Comparison of ENCODE assay signal across 8 mouse cellular contexts in genomic region chr14:25734736-25735716, GRCm38 (mm10). TPM values are rescaled to one million over a fixed set of nuclear protein-coding genes. Genes with fewer than 3 reads are reported as not detected.
DNase-seq lines count a peak whose midpoint lies in the region; ATAC-seq and TF ChIP-seq lines count a peak whose summit lies in the region.

No protein-coding gene starts in this region.

- H3K9ac ChIP-seq in hindbrain, embryonic 13.5 days, result peak overlapping the region; percentile 31; the same call in 1 of the 2 replicates

- H3K27me3 ChIP-seq in Patski, result no peaks in the 10 kb centered on the region
- H3K27me3 ChIP-seq in hindbrain, embryonic 13.5 days, result no peaks in the 10 kb centered on the region
- H3K27me3 ChIP-seq in midbrain, embryonic 10.5 days (ENCODE audit: low read depth, poor library complexity, severe bottlenecking), result no peaks in the 10 kb centered on the region

- H3K4me3 ChIP-seq in gastrocnemius, adult 2 months, result 0 out of 2 replicates have a peak overlapping the region, but pooled peaks have one; percentile 7
- no peak overlapping the region for H3K4me3 ChIP-seq in hindbrain, embryonic 13.5 days
- H3K4me3 ChIP-seq in midbrain, embryonic 10.5 days, result no peak overlapping the region

- POLR2A ChIA-PET in Patski (lab: Charles Lee), result interaction anchor here (1.2 kb wide), 1 partner anchor 10 kb away, joined by 5 read pairs; no protein-coding TSS in a partner anchor

- peak overlapping the region; percentile 89 for H3K27ac ChIP-seq in gastrocnemius, adult 2 months
- peak overlapping the region; percentile 78 for H3K27ac ChIP-seq in hindbrain, embryonic 13.5 days
- H3K27ac ChIP-seq in midbrain, embryonic 10.5 days (replicated peaks), result peak overlapping the region; percentile 64

- CTCF ChIA-PET in Patski (lab: Charles Lee), result interaction anchor here (0.9 to 1.2 kb wide), 2 partner anchors 8 to 9 kb away, joined by 3 read pairs; no protein-coding TSS in a partner anchor

- 21% methylated on average over 17 of the region's 17 CpGs for WGBS in hindbrain, embryonic 13.5 days
- 52% methylated on average over 17 of the region's 17 CpGs for WGBS in midbrain, embryonic 10.5 days

- no peak overlapping the region for H3K4me2 ChIP-seq in hindbrain, embryonic 13.5 days

- in situ Hi-C loops in Patski (cut with MboI; ENCODE audit: low pct_unique_long_range_greater_than_20kb), result no loop called here

- no peaks in the 10 kb centered on the region for H3K9me3 ChIP-seq in hindbrain, embryonic 13.5 days
- H3K9me3 ChIP-seq in midbrain, embryonic 10.5 days (replicated peaks), result no peaks in the 10 kb centered on the region

- intact Hi-C loops in gastrocnemius, adult 2 months (cut with DNase I), result no loop called here

- peaks cover 47% of the 10 kb centered on the region for H3K4me1 ChIP-seq in hindbrain, embryonic 13.5 days (replicated peaks)
- peaks cover 17% of the 10 kb centered on the region for H3K4me1 ChIP-seq in midbrain, embryonic 10.5 days

- peak; percentile 57 for DNase-seq in kidney, postnatal 10 days
- DNase-seq in kidney, adult 18-20 months, result no peak
- DNase-seq in Patski (ENCODE audit: low read depth, low spot score), result no peak
- peak; percentile 83 for DNase-seq in gastrocnemius, adult 2 months
- no peak for DNase-seq in midbrain, embryonic 10.5 days (ENCODE audit: low spot score)
- no peak for DNase-seq in adrenal gland, postnatal 10 days

- peak; percentile 40 for ATAC-seq in Patski
- peak; percentile 90 for ATAC-seq in hindbrain, embryonic 13.5 days (ENCODE audit: low FRiP score)
- ATAC-seq in CD4-positive, CD25-positive, alpha-beta regulatory T cell, adult 4 months, result no peak

- no peak for TF ChIP-seq CTCF in Patski (IDR thresholded peaks at IDR 0.05)
- TF ChIP-seq CTCF in gastrocnemius, adult 2 months (IDR thresholded peaks at IDR 0.05), result no peak

- H3K36me3 ChIP-seq in hindbrain, embryonic 13.5 days, result no peaks in the 10 kb centered on the region
- no peaks in the 10 kb centered on the region for H3K36me3 ChIP-seq in midbrain, embryonic 10.5 days

RNA-seq across cellular contexts. Expression of gene Zcchc24, which starts 33.8 kb away (rescaled TPM):
- 29.0 TPM for polyA plus RNA-seq in Patski (2021)
- total RNA-seq in gastrocnemius, adult 2 months (2021), result 10 to 100 TPM; 40.6 to 59.3 TPM
- 11.9 and 12.2 TPM in 2 replicates for polyA plus RNA-seq in hindbrain, embryonic 13.5 days (2015; fragmentation: Nextera tagmentation; extraction: Ambion mirVana)
- 6.4 and 9.9 TPM in 2 replicates for polyA plus RNA-seq in midbrain, embryonic 10.5 days (2016; fragmentation: Nextera tagmentation; extraction: Ambion mirVana)
- total RNA-seq in adrenal gland, postnatal 10 days (2021), result 10 to 100 TPM; 40.5 to 42.0 TPM
- polyA plus RNA-seq in CD4-positive, CD25-positive, alpha-beta regulatory T cell, adult 4 months (2017; shearing (Covaris generic)), result 1 to 10 TPM in 1 of 2 experiments, under 1 TPM in 1; 0.84 to 1.3 TPM

RNA-seq across cellular contexts. Expression of gene Ppif, which starts 41.1 kb away (rescaled TPM):
- 45.5 TPM for polyA plus RNA-seq in Patski (2021)
- 10 to 100 TPM; 26.0 to 43.4 TPM for total RNA-seq in gastrocnemius, adult 2 months (2021)
- polyA plus RNA-seq in hindbrain, embryonic 13.5 days (2015; fragmentation: Nextera tagmentation; extraction: Ambion mirVana), result 28.0 and 32.0 TPM in 2 replicates
- polyA plus RNA-seq in midbrain, embryonic 10.5 days (2016; fragmentation: Nextera tagmentation; extraction: Ambion mirVana), result 54.7 and 56.1 TPM in 2 replicates
- total RNA-seq in adrenal gland, postnatal 10 days (2021), result 10 to 100 TPM; 47.9 to 66.6 TPM
- 10 to 100 TPM; 22.0 to 27.0 TPM for polyA plus RNA-seq in CD4-positive, CD25-positive, alpha-beta regulatory T cell, adult 4 months (2017; shearing (Covaris generic))

Comparison
In these comparisons a context has a peak if more than half of its experiments do, and no peak if none do; other contexts are left out.
1. DNase-seq: peak in kidney, postnatal 10 days (single experiment) and gastrocnemius, adult 2 months (single experiment); none in kidney, adult 18-20 months (single experiment), Patski (single experiment), midbrain, embryonic 10.5 days (single experiment) and adrenal gland, postnatal 10 days (single experiment).
2. Peak in every context shown above with its lines, with median percentiles within 50 percentile points of each other: H3K27ac ChIP-seq.